Mouse (Mus musculus) olfactory bulb, adult 2 months (tissue): Measurements from ENCODE around the gene Fam19a2.

Experiments used
- CTCF ChIP-seq: fragments of 200-500 bp; IDR thresholded peaks from 2 replicates; pipeline ENCODE4 v1.5.1; 2012; ENCODE audit warnings: low read depth, mild to moderate bottlenecking, low read length, moderate library complexity; ENCODE audit not compliant: insufficient read depth
- POLR2A ChIP-seq: fragments of 200-500 bp; IDR thresholded peaks from 2 replicates; pipeline ENCODE4 v1.6.1; 2012; ENCODE audit warnings: mild to moderate bottlenecking, low read depth, low read length, moderate library complexity; ENCODE audit not compliant: insufficient read depth

DNA sequence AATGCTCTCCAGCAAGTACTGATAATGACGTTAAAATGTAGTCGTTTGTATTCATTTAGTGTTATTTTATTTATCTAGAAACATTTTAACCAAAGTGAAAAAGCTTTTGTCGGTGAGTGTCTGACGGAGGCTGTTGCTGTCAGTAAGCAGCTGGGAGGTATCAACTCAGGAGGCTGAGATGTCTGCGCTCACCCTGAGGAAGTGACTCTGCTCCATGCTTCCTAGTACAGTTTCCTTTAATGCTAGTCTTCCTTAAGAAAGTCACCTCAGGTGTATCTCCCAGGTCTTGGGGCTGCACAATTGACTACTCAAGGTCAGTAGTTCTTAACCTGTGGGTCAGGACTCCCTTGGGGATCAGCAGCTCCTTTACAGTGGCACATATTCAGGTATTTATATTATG is 89.9 kb downstream of the Fam19a2 start:
- TF ChIP-seq CTCF = no peak
- no peak for TF ChIP-seq POLR2A
